Mouse (Mus musculus) 3T3-L1 (cell line): ENCODE data around the gene Idua.
A peak's percentile ranks its signal among the peaks of the same experiment; 100 is the strongest.

Experiments used
- DNase-seq: peaks from one replicate; pipeline ENCODE4 v3.0.0-alpha.2; 2015; ENCODE audit warnings: low read depth, low spot score

Gene Idua

DNA sequence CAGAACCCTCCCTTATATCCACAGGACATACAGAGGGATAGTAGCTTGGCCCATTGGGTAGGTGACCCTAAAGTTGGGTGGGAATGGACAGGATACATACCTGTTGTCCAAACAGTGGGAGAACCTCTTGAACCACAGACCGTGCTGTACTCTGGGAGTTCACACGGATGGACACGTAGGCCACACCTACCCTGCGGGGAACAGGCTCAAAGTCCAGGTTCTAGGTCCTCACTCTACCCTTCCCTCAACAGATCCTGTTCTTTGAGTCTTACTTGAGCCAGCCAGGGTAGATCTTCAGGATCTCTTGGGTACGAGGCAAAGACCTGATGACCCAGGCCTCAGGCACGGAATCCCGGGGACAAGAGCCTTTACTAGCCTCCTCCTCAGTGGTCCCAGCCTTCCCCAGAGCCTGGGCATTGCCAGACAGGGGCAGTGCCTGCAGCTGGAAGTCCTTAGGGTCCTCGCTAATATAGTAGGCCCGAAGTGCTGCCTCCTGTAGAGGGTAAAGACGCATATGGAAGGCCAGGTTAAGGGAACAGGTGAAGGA, 5.6 kb upstream of the Idua start:
- no peak for DNase-seq

DNA sequence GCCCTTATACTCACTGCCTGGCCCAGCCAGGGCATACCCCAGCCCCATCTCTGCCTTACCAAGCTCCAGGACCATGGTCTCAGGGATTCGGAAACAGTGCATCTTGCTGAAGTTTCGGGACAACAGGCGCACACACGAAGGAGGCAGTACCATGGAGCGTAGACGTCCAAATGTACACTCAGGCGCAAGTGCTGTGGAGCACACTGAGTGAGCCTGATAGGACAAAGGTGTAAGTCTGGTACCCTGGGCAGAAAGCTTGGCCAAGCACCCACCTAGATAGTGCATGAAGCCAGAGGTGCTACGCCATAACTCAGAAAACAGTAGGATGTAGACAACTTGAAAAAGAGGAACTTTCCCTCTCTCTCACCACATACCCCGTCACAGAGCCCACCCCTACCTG, 4.8 kb upstream of the Idua start:
- DNase-seq, result no peak

GRCm38 (mm10) chr5:108655891-108656650, 4.1 kb upstream of the Idua start:
- no peak for DNase-seq

GRCm38 (mm10) chr5:108657406-108657805, 2.7 kb upstream of the Idua start:
- no peak for DNase-seq

GRCm38 (mm10) chr5:108658611-108659010, 1.5 kb upstream of the Idua start:
- DNase-seq, result no peak

- peak; percentile 73 for DNase-seq
Observed at GRCm38 (mm10) chr5:108660632-108661268, 619 bp downstream of the Idua start.

- no peak for DNase-seq
Observed at GRCm38 (mm10) chr5:108662772-108663171, 2.6 kb downstream of the Idua start.

DNA sequence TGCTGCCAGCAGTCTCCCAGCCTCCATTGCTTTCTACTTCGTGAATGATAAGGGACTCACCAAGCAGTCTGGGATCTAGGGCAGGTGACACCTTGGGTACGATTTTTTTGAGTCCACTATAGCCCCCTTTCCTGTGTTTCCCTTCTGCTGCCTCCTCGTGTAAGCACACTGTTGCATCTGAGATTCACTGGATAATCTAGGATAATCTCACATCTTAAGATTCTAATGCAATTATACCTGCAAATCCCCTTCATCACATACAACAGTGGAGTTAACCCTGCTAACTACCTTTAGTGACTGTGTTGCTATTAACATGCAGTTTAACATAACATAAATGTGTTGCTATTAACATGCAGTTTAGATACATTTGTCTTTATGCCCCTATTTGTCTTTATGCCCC, 4.9 kb downstream of the Idua start:
- no peak for DNase-seq

DNA sequence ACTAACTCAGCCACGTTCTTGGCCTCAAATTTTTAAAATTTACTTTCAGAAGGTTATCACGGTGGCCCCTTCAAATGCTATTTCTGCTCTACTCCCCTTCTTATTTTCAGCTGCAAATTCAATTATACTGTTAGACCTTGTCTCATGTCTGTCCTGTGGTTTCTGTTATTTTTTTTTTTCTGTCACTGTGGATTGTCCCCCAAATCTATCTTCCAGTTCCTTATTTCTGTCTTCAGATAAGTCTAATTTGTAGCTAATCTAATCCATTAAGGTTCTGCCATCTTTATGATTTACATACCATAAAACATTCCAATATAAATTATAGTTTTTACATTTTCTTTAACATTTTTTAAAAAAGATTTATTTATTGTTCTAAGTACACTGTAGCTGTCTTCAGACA, 7.2 kb downstream of the Idua start:
- DNase-seq, result no peak

- DNase-seq, result no peak
Observed at GRCm38 (mm10) chr5:108668387-108668932, 8.3 kb downstream of the Idua start.

DNA sequence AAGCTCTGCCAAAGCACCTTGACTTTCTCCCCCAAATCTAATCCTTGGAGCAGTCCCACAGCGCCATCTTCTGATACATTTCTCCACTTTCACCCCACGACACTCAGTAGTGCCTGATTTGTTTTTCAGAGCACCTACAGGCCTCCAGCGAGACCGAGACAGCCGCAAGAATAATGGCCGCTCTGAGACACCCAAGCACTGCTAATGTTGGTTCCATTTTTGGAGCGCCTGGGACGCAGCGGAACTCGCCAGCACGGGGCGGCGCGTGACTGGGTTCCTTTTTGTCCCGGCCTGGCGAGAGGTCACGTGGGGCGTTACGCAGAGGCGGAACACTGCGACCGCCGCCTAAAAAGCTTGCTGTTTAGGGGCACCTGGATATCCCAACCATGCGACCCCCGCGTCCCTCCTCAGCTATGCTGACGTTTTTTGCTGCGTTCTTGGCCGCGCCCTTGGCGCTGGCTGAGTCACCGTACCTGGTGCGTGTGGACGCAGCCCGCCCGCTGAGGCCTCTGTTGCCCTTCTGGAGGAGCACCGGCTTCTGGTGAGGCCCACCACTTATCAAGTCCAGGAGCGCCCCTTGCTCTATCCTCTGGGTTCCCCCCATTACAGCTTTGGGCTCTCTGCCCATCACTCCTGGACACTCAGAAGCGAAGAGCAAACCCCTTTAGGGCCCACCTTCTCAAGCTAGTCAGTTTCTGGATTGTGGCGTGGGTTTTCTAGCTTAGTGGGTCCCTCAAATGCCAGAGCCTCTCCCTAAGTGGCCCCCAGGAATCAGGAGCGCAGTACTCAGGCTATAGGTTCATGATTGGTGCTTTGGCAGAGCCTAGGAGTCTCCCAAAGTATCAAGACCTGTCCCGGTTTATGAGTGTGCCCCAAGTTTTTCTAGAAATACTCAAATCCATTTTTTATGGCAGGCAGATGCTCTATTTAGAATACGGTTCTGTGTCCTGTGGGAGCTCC, 9.1 kb downstream of the Idua start, which contains the start of gene Dgkq:
Dgkq (minus strand) TSS at position 696 of the 960 bp plus-strand sequence.
- DNase-seq, result peak; percentile 93

DNA sequence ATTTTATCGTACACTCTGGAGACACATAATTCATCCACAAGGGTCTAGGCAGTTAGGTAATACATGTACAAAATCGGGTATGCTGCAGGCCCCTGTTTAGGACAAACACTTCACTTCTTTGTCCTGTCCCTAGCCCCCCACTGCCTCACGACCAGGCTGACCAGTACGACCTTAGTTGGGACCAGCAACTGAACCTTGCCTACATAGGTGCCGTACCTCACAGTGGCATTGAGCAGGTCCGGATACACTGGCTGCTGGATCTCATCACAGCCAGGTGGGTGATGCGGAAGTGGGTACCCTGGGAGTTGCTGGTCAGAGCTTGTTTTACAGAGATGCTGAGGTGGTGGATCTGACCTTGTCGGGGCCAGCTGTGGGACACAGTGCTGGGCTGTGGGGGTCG, 9.9 kb downstream of the Idua start:
- no peak for DNase-seq

- peak; percentile 84 for DNase-seq
Observed at GRCm38 (mm10) chr5:108670785-108671184, 10.7 kb downstream of the Idua start.

- no peak for DNase-seq
Observed at GRCm38 (mm10) chr5:108671757-108672156, 11.6 kb downstream of the Idua start.

DNA sequence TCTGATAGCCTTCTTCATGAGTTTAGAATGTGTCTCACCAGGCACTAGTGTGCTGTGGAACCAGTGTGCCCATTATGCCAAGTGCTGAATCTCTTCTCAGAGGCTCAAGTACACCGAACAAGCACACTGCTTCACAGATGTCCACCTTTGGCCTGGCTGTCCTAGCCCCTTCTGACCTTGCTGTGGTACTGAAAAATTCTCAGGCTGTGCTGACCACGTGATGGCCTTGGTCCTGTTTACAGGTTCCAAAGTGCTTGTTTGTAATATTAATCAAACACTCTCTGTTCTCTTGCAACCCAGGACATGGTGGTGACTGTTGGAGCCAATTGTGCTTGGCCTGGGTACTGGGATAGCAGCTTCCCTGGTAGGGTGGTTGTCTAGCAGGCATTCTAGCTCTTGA, 14.5 kb downstream of the Idua start:
- no peak for DNase-seq

- DNase-seq, result no peak
Observed at GRCm38 (mm10) chr5:108675251-108675816, 15.2 kb downstream of the Idua start, which contains the start of gene Slc26a1. Gene Slc26a1 (minus strand): TSS chr5:108675569.

GRCm38 (mm10) chr5:108676772-108677498, 16.8 kb downstream of the Idua start:
- DNase-seq, result no peak

DNA sequence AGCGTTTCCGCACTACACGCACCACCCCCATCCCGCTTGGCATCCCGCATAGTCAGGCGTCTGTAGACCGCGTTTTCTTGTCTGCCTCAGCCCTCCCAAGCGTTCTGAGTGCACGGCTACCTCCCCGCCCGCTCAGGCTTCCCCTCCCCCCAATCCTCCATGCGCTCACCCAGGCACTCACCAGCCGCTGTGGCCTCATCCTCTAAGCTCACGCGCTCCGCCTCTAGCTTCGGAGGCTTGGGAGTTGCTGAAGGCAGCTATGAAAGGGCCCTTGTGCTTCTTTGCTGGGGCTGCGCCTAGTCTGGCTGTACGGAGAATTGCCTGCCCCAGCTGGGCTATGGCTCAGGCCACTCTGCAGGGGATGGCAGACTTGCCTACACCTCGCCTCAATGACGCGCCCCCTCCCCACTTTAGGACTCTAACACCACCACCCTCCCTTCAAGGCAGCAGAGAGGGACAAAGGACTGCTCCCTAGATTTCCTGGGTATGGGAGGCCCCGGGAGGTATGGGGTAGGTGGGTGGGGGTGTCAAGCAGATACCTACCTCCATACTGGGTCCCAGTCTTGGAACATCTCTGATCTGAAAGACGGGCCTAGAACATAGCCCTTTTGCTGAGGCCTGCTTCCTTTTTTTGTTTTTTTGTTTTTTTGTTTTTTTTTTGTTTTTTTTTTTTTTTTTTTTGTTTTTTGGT, 17.6 kb downstream of the Idua start:
- DNase-seq, result no peak

- DNase-seq, result no peak
Observed at GRCm38 (mm10) chr5:108678296-108678854, 18.2 kb downstream of the Idua start.
